Mouse (Mus musculus) adrenal gland (tissue): ENCODE data around the gene Arid1a.

Source experiments
- intact Hi-C: fragments of 180-260 bp; cut with DNase I; formaldehyde crosslinking; loops from one replicate; pipeline ENCODE4 v1.15.1; 2025
- long read RNA-seq, 2 experiments: library from polyadenylated mRNA; unstranded; transcript quantifications; one replicate each; pipeline ENCODE4 v2.0.0; 2020; ENCODE audit warnings: borderline replicate concordance in 1 of 2; ENCODE audit not compliant: insufficient replicate concordance in 1 of 2

Arid1a gene
- long read RNA-seq, experiment 1, partial matches to known transcripts: 3 of 11 reads
- long read RNA-seq, experiment 1, other reads (novel, unspliced or antisense): 8 of 11 reads
- long read RNA-seq, experiment 2, partial matches to known transcripts: 1 of 8 reads
- long read RNA-seq, experiment 2, other reads (novel, unspliced or antisense): 7 of 8 reads

- intact Hi-C loops: no loop called here
These were observed at the start of gene Arid1a for GRCm38 (mm10) chr4:133756514-133757268. Arid1a (minus strand) TSS chr4:133756769.

DNA sequence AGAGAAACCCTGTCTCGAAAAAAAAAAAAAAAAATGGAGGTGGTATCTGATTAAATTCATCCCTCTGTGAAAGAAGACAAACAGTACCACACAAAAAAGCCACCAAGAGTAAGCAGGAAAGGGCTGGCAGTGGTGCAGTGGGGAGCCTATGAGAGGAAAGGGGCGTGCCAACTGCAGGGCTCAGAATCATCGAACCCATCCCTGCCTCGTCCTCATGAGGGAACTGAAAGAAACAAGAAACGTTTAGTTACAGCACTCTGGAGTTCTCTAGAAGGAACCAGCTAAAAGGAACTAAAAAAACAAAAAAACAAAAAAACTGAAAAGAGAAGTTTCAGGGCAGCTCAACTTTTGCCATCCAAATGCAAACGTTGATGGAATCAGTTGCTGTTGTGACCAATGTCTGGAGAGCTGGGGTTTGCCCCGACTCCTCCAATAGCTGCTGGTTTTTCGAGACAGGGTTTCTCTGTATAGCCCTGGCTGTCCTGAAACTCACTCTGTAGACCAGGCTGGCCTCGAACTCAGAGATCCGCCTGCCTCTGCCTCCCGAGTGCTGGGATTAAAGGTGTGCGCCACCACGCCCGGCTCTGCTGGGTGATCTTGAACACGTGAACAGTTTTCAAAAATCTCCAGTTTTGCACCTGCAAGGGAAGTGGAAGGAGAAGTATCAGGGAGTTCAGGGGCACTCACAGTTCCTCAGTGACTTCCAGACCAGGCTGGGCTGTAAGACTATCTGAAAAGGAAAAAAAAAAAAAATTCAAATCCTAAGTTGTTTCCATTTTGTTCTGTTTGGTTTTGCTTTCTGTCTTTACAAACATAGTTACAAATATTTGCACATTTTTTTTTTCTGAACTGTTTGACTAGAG is 48.1 kb upstream of the Arid1a start:
- intact Hi-C loops: no loop called here

GRCm38 (mm10) chr4:133800589-133800988 is 44.0 kb upstream of the Arid1a start:
- intact Hi-C loops: no loop called here

DNA sequence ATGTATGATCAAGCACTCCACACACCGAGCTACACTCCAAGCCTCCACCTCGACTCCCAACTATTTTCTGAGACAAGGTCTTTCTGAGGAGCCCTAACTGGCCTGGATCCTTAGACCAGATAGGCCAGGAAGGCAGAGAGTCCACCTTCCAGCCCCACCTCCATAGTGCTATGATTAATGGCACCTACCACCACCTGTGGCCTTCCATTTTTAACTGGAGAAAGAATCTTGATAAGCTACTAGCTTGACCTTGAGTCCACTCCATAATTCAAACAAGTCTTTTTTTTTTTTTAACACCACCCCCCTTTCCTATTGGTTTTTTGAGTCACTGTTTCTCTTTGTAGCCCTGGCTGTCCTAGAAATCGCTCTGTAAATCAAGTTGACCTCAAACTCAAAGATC is 36.7 kb upstream of the Arid1a start:
- intact Hi-C loops: no loop called here

- intact Hi-C loops: loop anchor here (5.0 kb wide), 2 partner anchors 52 to 103 kb away; partner anchors contain the start of gene Pigv
These were observed 18.3 kb upstream of the Arid1a start for GRCm38 (mm10) chr4:133774570-133775554.

GRCm38 (mm10) chr4:133769157-133769556 is 12.6 kb upstream of the Arid1a start:
- intact Hi-C loops: no loop called here

DNA sequence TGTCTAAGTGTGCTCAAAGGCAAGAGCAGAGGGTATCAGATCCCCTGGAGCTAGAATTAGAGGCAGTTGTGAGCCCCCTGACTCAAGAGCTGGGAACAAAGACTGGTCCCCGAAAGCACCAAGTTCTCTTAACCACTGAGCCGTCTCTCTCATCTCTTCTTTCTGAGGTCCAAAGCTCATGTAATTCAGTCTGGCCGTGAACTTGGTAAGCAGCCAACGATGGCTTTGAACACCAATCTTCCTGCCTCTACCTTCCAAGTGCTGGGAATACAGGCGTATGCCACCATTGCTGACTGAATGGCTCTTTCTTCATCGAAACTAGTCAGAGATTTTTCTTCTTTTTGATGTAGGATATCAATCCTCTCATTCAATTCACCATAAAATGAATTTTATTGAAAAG is 6.5 kb upstream of the Arid1a start:
- intact Hi-C loops: no loop called here

- intact Hi-C loops: no loop called here
These were observed 3.1 kb upstream of the Arid1a start for GRCm38 (mm10) chr4:133759659-133760058.

DNA sequence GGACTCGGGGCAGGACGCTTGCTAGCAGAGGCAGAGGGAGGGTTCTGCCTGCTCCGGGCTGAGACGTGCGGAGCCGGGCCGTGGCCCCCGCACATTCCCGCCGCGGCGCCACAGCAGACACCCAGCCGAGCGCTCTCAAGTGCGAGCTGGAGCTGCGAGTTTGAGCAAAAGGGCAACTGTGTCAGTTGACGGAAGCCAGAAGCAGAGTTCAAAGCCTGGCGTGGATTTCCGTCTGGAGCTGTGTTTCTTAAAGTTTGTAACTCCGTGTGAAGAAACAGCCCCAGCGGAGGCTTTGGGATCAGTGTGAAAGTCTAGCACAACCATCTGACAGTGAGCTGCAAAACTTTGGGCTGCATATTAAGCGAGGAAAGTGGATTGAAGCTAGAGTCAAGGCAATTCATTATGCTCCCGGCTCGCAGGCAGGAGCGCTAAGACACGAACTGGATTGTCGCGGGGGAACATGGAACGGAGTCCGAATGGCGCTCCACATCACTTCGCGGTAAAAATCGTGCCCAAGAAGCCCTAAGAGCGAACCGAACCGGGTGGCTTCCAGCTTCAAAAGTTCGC is 783 bp upstream of the Arid1a start:
- intact Hi-C loops: no loop called here

DNA sequence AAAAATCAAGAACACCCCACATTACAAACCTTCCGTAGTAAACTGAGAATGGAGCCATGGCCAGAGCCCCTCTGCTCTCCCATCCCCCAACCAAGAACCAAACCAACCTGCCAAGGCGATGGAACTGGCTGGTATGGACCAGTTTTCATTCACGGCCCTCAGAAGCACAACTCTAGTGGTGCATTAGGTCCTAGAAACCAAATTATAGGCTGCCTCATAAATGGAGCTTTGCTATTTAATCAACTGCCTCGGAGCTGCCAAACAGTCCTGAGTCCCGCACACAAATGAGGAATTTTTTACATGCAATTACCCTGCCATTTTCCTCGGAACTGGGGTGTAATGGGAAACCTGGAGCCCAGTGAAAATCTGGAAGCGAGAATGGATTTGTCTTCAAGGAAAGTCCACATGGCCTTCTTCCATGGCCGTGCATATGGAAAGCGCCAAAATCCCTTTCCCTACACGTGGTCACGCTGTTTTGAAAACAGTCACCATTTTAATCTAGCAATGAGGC is 653 bp downstream of the Arid1a start:
- intact Hi-C loops: no loop called here

DNA sequence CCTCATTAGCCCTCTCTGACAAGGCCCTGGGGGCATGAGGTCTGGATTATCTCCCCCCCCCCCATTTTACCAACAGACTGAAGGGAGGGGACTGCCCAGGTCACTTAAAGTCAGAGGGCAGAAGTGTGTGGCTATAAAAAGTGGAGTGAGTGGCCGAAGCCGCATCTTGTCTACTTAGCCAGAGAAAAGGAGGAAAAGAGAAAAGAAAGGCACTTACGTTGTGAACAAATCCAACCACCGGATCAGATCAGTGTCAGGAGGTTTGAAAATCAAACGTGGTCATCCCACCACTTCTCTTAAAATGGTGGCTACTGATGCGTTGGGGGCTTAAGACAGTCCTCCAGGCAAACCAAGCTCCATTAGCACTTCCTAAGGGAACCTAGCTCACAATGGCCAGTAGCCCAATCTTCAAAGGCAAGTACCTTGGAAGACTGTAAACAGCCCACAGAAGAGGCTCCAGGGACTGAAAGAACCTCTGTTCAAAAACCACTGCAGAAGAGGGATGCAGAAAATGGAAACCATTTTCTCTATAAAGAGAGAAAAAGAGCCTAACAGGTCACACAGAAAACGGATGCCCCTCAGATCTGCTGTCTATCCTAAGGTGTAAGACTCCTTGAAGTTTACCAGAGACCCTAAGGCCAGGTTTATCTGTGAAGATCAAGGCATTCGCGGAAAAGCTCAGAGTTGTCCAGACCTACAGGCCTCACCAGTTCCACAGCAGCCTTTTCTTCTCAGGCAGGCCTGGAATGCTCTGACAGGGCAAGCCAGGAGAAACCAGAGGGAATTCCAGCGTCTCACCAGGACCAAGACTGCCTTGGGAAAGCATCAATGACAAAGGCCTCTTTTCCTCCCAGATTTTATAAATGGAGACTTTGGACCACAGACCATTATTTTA is 1.5 kb downstream of the Arid1a start:
- intact Hi-C loops: loop anchor here (1.0 to 5.0 kb wide), 3 partner anchors 48 to 83 kb away; partner anchors contain the start of gene Pigv

DNA sequence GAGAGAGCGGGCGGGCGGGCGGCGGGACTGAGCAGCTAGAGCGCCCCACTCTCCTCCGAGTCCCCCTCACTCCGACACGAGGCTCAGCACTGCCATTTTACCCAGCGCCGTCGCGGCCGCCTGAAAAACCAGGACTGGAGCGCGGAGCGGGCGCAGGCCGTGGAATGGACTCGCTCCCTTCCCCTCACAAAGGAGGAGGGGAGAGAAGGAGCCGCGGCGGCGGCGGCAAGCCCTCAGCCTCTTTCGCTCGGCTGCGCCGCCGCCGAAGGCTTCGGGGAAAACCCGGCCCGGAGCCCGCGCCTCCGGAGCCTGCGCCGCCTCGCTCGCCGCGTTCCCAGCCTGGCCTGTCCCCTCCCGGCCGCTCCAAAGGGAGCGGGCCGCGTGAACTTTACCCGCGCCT is 2.3 kb downstream of the Arid1a start:
- intact Hi-C loops: loop anchor here (1.0 to 5.0 kb wide), 3 partner anchors 47 to 82 kb away; partner anchors contain the start of gene Pigv

DNA sequence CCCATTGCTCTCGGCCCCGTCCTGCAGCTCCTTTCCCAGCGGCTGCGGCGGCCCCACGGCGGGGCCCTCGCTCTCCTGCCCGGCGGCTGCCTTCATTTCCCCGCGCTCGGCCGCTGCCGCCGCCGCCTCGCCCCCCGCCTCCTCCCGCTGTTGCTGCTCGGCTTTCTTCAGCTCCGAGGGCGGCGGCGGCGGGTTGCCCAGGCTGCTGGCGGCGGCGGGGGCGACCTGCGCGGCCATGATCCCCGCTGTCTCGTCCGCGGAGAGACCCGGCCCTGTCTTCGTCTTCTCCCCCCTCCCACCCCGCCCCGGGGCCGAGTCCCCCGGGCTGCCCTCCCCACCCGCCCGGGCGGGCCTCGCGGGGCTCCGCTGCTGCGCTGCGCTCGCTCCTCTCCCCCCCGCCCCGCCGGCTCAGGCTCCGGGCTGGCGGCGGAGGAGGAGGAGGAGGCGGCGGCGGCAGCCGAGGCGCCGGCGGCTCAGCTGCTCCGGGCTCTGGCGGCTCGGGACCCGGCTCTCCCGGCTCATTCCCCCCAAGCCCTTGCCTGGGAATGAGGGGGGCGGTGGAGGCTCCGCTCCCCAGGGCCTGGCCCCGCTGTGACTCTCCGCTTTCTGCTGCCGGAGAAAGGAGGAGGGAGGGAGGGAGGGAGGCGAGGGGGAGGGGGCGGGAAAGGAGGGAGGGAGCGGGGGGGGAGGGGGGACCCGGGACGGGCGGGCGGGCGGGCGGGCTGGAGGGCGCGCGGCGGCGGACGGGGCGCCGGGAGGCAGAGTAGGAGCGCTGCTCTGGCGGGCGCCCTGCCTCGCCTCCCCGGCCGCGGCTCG is 3.0 kb downstream of the Arid1a start:
- intact Hi-C loops: loop anchor here (1.0 to 5.0 kb wide), 3 partner anchors 46 to 81 kb away; partner anchors contain the start of gene Pigv

DNA sequence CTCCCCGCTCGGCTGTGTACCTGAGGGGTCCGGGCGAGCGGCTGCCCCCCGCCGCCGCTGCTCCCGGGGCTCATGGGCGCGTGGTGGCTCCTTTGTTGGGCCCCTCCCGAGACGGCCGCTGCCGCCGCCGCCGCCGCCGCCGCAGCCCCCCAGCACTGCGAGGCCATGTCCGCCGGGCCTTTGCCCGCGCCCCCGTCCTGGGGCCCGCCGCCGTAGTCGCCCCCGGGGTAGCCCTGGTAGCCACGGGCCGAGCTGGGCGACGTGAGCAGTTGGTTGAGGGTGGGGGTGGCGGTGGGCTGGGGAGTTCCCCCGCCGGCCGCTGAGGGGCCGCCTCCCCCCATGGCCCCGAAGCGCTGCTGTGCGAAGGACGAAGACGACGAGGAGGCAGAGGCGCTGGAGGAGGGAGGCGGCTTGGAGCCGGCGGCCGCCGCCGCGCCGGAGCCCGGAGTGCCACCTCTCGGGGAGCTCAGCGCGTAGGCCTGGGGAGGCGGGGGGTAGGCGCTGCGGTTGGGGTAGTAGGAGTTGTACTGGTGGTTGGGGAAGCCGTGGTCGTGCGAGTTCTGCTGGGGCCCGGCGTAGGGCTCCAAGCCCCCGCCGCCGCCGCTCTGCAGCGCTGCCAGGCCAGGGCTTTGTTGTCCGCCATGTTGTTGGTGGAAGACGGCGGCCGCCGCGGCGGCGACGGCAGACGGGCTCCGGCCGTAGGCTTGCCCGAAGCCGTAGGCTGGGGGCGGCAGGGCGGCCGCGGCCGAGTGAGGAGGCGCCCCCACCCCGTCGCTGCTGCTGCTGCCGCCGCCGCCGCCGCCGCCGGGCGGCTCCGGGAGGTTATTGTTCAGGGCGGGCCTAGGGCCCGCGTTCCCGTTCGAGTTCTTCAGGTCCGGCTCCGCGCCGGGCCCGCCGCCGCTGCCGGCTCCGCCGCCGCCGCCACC is 3.9 kb downstream of the Arid1a start:
- intact Hi-C loops: loop anchor here (5.0 kb wide), 2 partner anchors 45 to 80 kb away; partner anchors contain the start of gene Pigv

GRCm38 (mm10) chr4:133751521-133752448 is 4.8 kb downstream of the Arid1a start:
- intact Hi-C loops: loop anchor here (5.0 kb wide), 2 partner anchors 44 to 79 kb away; partner anchors contain the start of gene Pigv
